Mouse (Mus musculus): ENCODE results near the gene Phldb3.

DNA sequence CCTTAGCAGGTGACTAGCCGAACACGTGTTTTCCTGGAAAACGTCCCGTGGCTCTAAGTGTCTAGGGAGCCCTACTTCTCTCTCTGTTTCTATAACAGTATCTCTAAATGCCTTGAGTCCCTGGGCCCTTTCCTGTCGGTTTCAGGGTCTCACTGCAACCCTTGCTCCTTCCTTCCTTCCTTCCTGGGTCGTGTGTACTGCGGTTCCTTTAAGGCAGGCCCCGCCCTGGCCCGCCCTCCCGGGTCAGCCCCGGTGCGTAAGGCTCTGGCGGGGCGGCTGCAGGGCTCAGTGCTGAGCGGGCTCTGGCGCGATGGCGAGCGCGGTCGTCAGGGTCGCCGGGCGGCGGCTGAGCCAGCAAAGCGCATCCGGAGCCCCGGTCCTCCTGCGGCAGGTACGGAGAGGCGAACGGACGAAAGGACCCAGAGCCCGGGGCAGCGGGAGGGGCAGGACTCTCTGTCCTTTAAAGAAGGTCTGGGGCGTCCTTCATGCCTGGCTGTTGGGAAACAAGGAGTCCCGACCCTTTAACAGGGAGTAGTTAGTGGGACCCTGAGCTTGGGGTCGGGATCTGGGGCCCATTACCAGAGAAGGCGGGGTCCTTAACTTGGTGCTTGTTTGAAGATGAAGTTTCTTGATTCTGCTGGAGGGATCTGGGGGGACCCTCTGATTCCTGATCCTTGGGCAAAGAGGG is 16.8 kb upstream of the Phldb3 start:
- TF ChIP-seq POLR2A (IDR thresholded peaks at IDR 0.05; ENCODE audit: low read depth, low read length) (peak; percentile 62; the same call in 1 of the 2 replicates), CTCF (IDR thresholded peaks at IDR 0.05; ENCODE audit: extremely low read depth, insufficient read depth, insufficient read length, insufficient replicate concordance) (no peak)
